Mouse (Mus musculus) midbrain, embryonic 14.5 days (tissue): ENCODE data around the gene Inafm2. TPM values are rescaled to one million over a fixed set of nuclear protein-coding genes. Genes with fewer than 3 reads are reported as not detected.

ENCODE experiments used
- ATAC-seq: fragments of 200-750 bp; cut with Nextera tagmentation; 2 replicates; pipeline ENCODE4 v1.8.0; 2017; ENCODE audit warnings: moderate number of reproducible peaks, moderate library complexity; ENCODE audit not compliant: low FRiP score, low TSS enrichment
- DNase-seq: peaks from one replicate; pipeline ENCODE4 v3.0.0-alpha.2; 2015
- H3K27ac ChIP-seq: fragments of 300-500 bp; sonication (generic); replicated peaks from 2 replicates; pipeline ENCODE4 v1.5.1; 2014; ENCODE audit warnings: mild to moderate bottlenecking, low read depth, low read length, moderate library complexity
- H3K27me3 ChIP-seq: fragments of 300-500 bp; sonication (generic); 2 replicates; pipeline ENCODE4 v1.6.1; 2014; ENCODE audit warnings: low read length, control low read depth, mixed read lengths; ENCODE audit not compliant: control insufficient read depth, insufficient read depth
- H3K36me3 ChIP-seq: fragments of 300-500 bp; sonication (generic); 2 replicates; pipeline ENCODE4 v1.6.1; 2014; ENCODE audit warnings: low read length, control low read depth; ENCODE audit not compliant: control insufficient read depth, insufficient read depth
- H3K4me1 ChIP-seq: fragments of 300-500 bp; sonication (generic); 2 replicates; pipeline ENCODE4 v1.6.1; 2014; ENCODE audit warnings: mild to moderate bottlenecking, antibody characterized with exemption, low read length, control low read depth; ENCODE audit not compliant: control insufficient read depth, insufficient read depth
- H3K4me2 ChIP-seq: fragments of 300-500 bp; sonication (generic); 2 replicates; pipeline ENCODE4 v1.6.1; 2014; ENCODE audit warnings: mild to moderate bottlenecking, low read length, moderate library complexity
- H3K4me3 ChIP-seq: fragments of 300-500 bp; sonication (generic); replicated peaks from 2 replicates; pipeline ENCODE4 v1.5.1; 2014; ENCODE audit warnings: low read depth, low read length
- H3K9ac ChIP-seq: fragments of 300-500 bp; sonication (generic); replicated peaks from 2 replicates; pipeline ENCODE4 v1.6.1; 2014; ENCODE audit warnings: mild to moderate bottlenecking, low read length, moderate library complexity
- H3K9me3 ChIP-seq: fragments of 300-500 bp; sonication (generic); 2 replicates; pipeline ENCODE4 v1.6.1; 2016; ENCODE audit warnings: low read length, control low read depth, mixed read lengths; ENCODE audit not compliant: control insufficient read depth
- WGBS: fragments of 180-500 bp; shearing (Covaris S2); extraction: QIAGEN DNeasy Blood & Tissue Kit; methylation state at CpG from one replicate; pipeline ENCODE4 v1.1.7; 2014; 5-methylcytosine and 5-hydroxymethylcytosine counted together
- polyA plus RNA-seq: library from polyadenylated mRNA; unstranded; fragments of >200 nt; fragmentation: Nextera tagmentation; extraction: Ambion mirVana; gene quantifications from 2 replicates; pipeline ENCODE4 v1.2.1, GENCODE M21; 2014

Inafm2 gene
- polyA plus RNA-seq, 1 experiment from 2014 or later: 30.8 TPM

DNA sequence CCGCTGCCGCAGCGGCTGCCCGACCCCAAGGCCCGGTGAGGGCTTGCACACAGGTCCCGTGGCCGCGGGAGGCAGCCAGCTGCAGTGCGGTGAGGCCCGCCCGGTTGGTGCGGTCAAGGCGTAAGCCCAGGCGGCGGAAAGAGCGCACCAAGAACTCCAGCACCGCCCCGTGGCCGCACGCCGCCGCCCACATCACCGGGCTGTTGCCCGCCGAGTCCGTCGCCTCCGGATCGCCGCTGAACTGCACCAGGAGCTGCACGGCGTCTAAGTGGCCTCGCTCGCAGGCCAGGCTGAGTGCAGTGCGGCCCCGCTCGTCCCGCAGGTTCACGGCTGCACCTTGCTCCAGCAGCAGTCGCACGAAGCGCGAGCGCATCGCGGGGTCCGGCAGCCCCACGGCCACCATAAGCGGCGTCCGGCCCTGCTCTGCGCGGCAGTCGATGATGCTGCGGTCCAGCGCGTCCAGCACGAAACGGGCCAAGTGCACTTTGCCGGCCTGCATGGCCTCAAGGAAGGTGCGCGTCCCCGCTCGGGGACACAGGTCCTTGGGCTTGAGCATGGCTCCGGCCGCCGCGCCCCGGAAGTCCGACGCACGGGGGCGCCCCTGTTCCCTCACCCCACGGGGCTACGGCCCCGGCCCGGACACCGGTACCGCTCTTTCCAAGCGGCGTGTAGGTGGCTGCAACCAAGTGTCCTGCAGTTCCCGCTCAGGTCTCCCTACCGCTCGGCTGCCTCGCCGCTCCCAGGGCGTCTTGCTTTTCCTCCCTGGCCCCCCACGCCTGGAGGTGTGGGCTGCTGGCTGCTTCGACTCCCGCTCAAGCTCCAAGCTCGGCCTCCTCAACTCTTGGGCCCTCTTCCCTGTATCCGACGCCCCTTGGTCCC lies 42.4 kb upstream of the Inafm2 start:
- DNase-seq (peak; percentile 58), ATAC-seq (no peak)
- under 1% methylated on average over 92 of the region's 93 CpGs for WGBS

DNA sequence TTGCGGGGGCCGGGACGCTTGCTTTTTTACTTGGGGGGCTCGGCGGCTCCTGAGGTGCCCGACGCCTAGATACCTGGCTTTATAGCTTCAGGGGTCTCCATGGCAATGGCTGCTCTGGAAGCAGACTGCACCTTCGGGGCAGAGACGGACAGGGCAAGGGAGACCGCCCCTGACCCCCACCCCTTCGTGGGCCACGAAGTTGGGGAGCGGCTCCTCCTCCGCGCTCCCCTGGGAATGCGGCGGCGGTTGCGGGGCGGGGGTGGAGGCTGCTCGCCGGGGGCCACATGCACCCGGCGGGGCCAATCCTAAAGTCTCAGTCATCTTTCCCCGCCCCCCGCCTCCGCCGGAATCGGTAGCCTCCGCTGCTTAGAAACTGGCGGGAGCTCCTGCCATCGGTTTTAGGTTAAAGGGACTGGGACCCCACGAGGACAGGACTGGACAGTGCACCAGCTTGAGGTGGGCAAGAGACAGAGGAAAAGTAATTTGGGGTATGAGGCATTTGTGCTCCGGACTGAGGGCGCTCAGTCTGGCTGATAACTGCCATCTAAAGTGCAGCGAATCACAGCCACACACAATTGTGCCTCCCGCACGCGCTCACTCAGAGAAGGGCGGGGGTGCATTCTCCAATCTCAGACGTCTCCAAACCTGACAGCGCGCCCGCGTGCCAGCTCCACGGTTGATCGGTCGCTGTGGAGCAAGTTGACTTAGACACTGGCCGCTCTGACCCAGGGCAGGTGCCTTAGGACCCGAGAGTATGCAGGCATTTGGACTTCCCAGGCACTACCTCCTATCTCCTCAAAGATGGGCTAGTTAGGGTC lies 41.4 kb upstream of the Inafm2 start, which contains the start of gene Ankrd63:
TSS of gene Ankrd63 (minus strand) at position 51 of the 818 bp plus-strand sequence.
- ATAC-seq: no peak

More for the DNA sequence above, 42.4 kb upstream of the Inafm2 start:
- Histone ChIP-seq H3K36me3 (no peaks in the 10 kb centered on the region), H3K27me3 (peaks cover 87% of the 10 kb centered on the region), H3K4me3 (peak overlapping the region; percentile 36), H3K4me2 (peak overlapping the region; percentile 67), H3K4me1 (peaks cover 30% of the 10 kb centered on the region), H3K27ac (no peak overlapping the region), H3K9me3 (no peaks in the 10 kb centered on the region), H3K9ac (peak overlapping the region; percentile 36; the same call in 1 of the 2 replicates)

DNA sequence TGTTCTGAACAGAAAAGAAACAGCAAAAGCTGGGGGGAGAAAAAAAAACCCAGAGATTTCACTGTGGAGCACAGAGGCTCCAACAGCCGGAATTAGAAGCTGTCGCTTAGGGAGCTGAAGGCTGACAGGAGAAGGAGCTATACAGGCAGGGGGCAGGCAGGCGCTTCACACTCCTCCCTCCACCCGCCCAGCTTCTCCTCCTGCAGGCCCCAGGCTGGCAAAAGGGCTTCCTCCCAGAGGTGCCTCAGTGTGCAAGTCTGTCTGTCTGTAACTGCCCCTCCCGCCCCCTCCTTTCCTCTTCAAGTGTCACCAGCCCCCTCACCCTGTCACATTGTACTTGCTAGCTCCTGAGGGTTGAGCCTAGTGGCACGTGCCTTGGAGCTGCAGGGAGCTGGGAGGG lies 39.1 kb upstream of the Inafm2 start:
- ATAC-seq (no peak), DNase-seq (peak; percentile 34)
- Histone ChIP-seq H3K4me3 (no peak overlapping the region), H3K27me3 (peaks cover 98% of the 10 kb centered on the region), H3K4me1 (peaks cover 28% of the 10 kb centered on the region), H3K27ac (no peak overlapping the region), H3K4me2 (no peak overlapping the region), H3K36me3 (no peaks in the 10 kb centered on the region), H3K9ac (no peak overlapping the region), H3K9me3 (no peaks in the 10 kb centered on the region)
- WGBS: 6% methylated on average over 6 of the region's 6 CpGs

More for the DNA sequence above, 41.4 kb upstream of the Inafm2 start, which contains the start of gene Ankrd63:
- peaks cover 94% of the 10 kb centered on the region for H3K27me3 ChIP-seq
- no peaks in the 10 kb centered on the region for H3K9me3 ChIP-seq
- H3K4me2 ChIP-seq: peak within 1 kb of the TSS; percentile 67
- H3K4me3 ChIP-seq: peak within 1 kb of the TSS; percentile 36
- H3K4me1 ChIP-seq: peaks cover 30% of the 10 kb centered on the region
- no peaks in the 10 kb centered on the region for H3K36me3 ChIP-seq
- WGBS: under 1% methylated on average over 50 of the region's 50 CpGs
- H3K27ac ChIP-seq: no peak within 1 kb of the TSS
- DNase-seq: peak; percentile 61
- peak within 1 kb of the TSS; percentile 36; the same call in 1 of the 2 replicates for H3K9ac ChIP-seq

DNA sequence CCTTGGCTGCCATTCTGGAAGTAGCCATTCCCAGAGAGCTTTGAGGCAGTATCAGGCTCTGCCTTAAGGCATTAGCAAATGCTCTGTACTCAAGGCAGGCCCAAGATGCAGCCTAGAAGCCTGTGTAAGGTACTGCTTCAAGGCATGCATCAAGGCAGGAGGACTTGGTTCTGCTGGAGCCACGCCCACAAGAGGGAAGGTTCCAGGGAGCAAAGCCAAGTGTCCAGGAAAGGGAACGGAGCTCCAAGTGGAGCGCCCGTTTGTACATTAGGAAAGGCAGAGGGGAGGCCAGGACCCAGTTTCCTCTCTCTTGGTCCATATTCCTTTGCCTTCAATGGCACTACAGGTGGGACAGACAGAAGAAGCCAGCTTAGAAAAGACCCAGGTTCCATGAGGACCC lies 37.1 kb upstream of the Inafm2 start:
- no peaks in the 10 kb centered on the region for H3K36me3 ChIP-seq
- 73% methylated on average over 4 of the region's 4 CpGs for WGBS
- H3K27me3 ChIP-seq: peaks cover 87% of the 10 kb centered on the region
- no peak overlapping the region for H3K27ac ChIP-seq
- H3K4me3 ChIP-seq: no peak overlapping the region
- H3K4me2 ChIP-seq: no peak overlapping the region
- H3K4me1 ChIP-seq: peaks cover 19% of the 10 kb centered on the region
- ATAC-seq (no peak), DNase-seq (no peak)
- H3K9ac ChIP-seq: no peak overlapping the region
- no peaks in the 10 kb centered on the region for H3K9me3 ChIP-seq

DNA sequence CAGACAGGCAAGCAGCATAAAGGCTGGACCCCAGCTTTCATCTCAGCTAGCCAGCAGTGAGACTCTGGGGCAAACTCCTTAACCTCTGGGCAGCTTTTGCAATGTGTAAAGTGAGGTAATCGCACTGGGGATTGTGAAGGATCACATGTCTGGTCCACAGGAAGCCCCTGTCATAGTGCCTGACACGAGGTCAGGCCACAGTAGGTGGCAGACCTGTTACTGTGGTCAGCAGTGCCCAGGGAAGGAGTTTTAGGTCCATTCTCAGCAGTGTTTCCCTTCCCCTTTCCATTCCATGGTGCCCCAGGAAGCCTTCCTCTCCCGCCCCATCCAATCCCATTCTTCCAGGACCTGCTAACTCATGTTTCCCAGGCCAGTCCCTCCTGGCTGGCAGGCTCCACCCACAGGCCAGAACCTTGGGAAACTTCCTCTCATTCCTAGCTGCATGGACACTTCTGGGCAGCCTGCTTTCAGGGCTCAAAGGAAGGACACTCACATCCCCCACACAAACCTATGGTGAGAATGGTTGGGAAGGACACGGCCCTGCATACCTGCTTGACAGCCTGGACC lies 35.8 kb upstream of the Inafm2 start:
- Histone ChIP-seq H3K4me3 (no peak overlapping the region), H3K27ac (no peak overlapping the region), H3K4me2 (no peak overlapping the region), H3K4me1 (peaks cover 16% of the 10 kb centered on the region), H3K27me3 (peaks cover 74% of the 10 kb centered on the region), H3K9me3 (no peaks in the 10 kb centered on the region), H3K9ac (no peak overlapping the region), H3K36me3 (no peaks in the 10 kb centered on the region)
- no peak for ATAC-seq
- DNase-seq: no peak
- 46% methylated on average over 4 of the region's 4 CpGs for WGBS

DNA sequence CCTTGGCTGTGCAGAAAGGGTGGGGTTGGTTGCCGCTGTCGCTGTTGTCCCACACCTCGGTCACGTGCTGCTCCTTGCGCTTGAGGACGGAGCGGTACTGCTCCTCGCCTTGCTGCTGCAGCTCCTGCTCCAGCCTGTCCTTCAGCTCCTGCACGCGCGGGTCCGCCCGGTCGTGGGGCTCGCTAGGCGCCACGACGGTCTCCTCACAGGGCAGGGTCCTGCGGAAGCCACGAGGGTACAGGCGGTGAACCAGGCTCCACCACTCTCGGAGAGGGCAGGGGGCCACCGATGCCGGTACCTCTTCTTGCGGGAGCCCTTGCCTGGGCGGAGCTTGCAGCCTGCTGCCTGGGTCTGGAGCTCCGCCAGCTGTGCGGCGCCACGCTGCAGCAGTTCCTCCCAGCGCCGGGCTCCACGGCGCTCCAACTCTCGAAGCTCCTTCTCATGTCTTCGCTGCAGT lies 34.5 kb upstream of the Inafm2 start:
- Histone ChIP-seq H3K4me1 (peaks cover 16% of the 10 kb centered on the region), H3K9me3 (no peaks in the 10 kb centered on the region), H3K4me2 (peak overlapping the region; percentile 87), H3K36me3 (no peaks in the 10 kb centered on the region), H3K9ac (peak overlapping the region; percentile 54), H3K27ac (no peak overlapping the region), H3K27me3 (peaks cover 61% of the 10 kb centered on the region), H3K4me3 (peak overlapping the region; percentile 40)
- 1% methylated on average over 36 of the region's 36 CpGs for WGBS
- peak; percentile 70 for ATAC-seq
- DNase-seq: peak; percentile 86

DNA sequence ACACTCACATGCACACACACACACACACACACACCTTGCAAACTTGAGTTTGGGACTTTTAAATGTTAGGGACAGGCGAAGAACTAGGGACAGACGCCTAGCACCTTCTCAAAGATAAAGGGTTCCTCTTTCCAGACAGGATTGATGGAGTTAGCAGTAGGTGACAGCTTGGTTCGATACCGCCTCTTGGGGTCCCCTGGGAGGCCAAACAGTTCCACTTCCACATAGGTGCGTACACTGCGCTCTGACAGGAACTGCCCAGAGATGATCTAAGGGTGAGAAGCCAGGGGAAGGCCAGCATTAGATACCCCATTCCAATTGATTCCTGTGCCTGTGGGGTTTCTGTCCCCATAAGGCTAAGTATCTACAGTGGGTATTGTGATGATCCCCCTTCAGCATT lies 31.9 kb upstream of the Inafm2 start:
- 92% methylated on average over 6 of the region's 6 CpGs for WGBS
- Histone ChIP-seq H3K9me3 (no peaks in the 10 kb centered on the region), H3K27me3 (peaks cover 37% of the 10 kb centered on the region), H3K27ac (no peak overlapping the region), H3K9ac (no peak overlapping the region), H3K36me3 (no peaks in the 10 kb centered on the region), H3K4me1 (peaks cover 16% of the 10 kb centered on the region), H3K4me3 (no peak overlapping the region), H3K4me2 (no peak overlapping the region)
- ATAC-seq (no peak), DNase-seq (no peak)

DNA sequence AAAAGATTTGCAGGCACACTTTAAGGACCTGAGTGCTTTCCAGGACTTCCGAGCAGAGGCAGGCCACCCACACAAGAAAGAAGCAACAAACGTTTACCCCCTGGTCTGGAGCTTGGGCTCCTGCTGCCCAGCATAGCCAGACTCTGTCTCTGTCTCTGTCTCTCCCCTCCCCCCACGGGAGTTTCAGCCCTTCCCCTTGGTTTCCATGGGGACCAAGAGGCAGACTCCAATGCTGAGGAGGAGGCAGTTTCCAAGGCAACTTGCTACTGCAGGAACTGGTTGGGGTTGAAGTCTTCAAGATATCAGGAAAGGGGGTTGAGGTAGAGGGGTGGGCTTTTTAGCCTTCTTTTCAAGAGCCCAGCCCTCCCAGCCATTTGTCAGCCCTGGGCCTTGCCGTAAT lies 31.3 kb upstream of the Inafm2 start:
- H3K27me3 ChIP-seq: peaks cover 31% of the 10 kb centered on the region
- no peaks in the 10 kb centered on the region for H3K36me3 ChIP-seq
- ATAC-seq (no peak), DNase-seq (peak; percentile 82)
- H3K9me3 ChIP-seq: no peaks in the 10 kb centered on the region
- WGBS: 14% methylated on average over 4 of the region's 4 CpGs
- H3K4me2 ChIP-seq: no peak overlapping the region
- H3K4me3 ChIP-seq: no peak overlapping the region
- H3K9ac ChIP-seq: no peak overlapping the region
- peaks cover 16% of the 10 kb centered on the region for H3K4me1 ChIP-seq
- H3K27ac ChIP-seq: no peak overlapping the region
